Mouse (Mus musculus) intestine, embryonic 14.5 days (tissue): Measurements from ENCODE around the gene Col18a1. TPM values are rescaled to one million over a fixed set of nuclear protein-coding genes. Genes with fewer than 3 reads are reported as not detected.

Source experiments
- ATAC-seq: fragments of 200-750 bp; cut with Nextera tagmentation; replicated peaks from 2 replicates; pipeline ENCODE4 v1.8.0; 2017; ENCODE audit warnings: low read depth, moderate number of reproducible peaks, moderate TSS enrichment, moderate library complexity; ENCODE audit not compliant: low FRiP score, low TSS enrichment
- DNase-seq: peaks from one replicate; pipeline ENCODE4 v3.0.0-alpha.2; 2018; ENCODE audit warnings: low spot score
- H3K27ac ChIP-seq: fragments of 300-500 bp; sonication (generic); 2 replicates; pipeline ENCODE4 v1.5.1; 2014; ENCODE audit warnings: low read depth, mild to moderate bottlenecking, control low read depth
- H3K27me3 ChIP-seq: fragments of 300-500 bp; sonication (generic); replicated peaks from 2 replicates; pipeline ENCODE4 v1.6.1; 2014; ENCODE audit warnings: low read length, control low read depth; ENCODE audit not compliant: control insufficient read depth, insufficient read depth
- H3K36me3 ChIP-seq: fragments of 300-500 bp; sonication (generic); 2 replicates; pipeline ENCODE4 v1.6.1; 2014; ENCODE audit warnings: low read length, control low read depth; ENCODE audit not compliant: control insufficient read depth, insufficient read depth
- H3K4me1 ChIP-seq: fragments of 300-500 bp; sonication (generic); replicated peaks from 2 replicates; pipeline ENCODE4 v1.6.1; 2014; ENCODE audit warnings: low read length, control low read depth, mixed read lengths; ENCODE audit not compliant: control insufficient read depth, insufficient read depth
- H3K4me2 ChIP-seq: fragments of 300-500 bp; sonication (generic); 2 replicates; pipeline ENCODE4 v1.6.1; 2014; ENCODE audit warnings: low read length
- H3K4me3 ChIP-seq: fragments of 300-500 bp; sonication (generic); 2 replicates; pipeline ENCODE4 v1.5.1; 2014; ENCODE audit warnings: low read depth, low read length, control low read depth, mixed read lengths
- H3K9ac ChIP-seq: fragments of 300-500 bp; sonication (generic); 2 replicates; pipeline ENCODE4 v1.6.1; 2014; ENCODE audit warnings: mild to moderate bottlenecking, low read length
- H3K9me3 ChIP-seq: fragments of 300-500 bp; sonication (generic); 2 replicates; pipeline ENCODE4 v1.6.1; 2016; ENCODE audit warnings: low read length, control low read depth; ENCODE audit not compliant: control insufficient read depth
- WGBS: fragments of 180-500 bp; shearing (Covaris S2); extraction: QIAGEN DNeasy Blood & Tissue Kit; methylation state at CpG from one replicate; pipeline ENCODE4 v1.1.7; 2014; 5-methylcytosine and 5-hydroxymethylcytosine counted together
- polyA plus RNA-seq: library from polyadenylated mRNA; unstranded; fragments of >200 nt; fragmentation: Nextera tagmentation; extraction: Ambion mirVana; gene quantifications from 2 replicates; pipeline ENCODE4 v1.2.1, GENCODE M21; 2014

Gene Col18a1
- polyA plus RNA-seq, 1 experiment from 2014 or later = 58.2 TPM

GRCm38 (mm10) chr10:77151551-77152002 is 14.8 kb downstream of the Col18a1 start:
- Histone ChIP-seq H3K27me3 (no peaks in the 10 kb centered on the region), H3K4me1 (peaks cover 32% of the 10 kb centered on the region), H3K36me3 (no peaks in the 10 kb centered on the region), H3K9ac (no peak overlapping the region), H3K27ac (peak overlapping the region; percentile 12; the same call in 1 of the 2 replicates), H3K9me3 (no peaks in the 10 kb centered on the region), H3K4me2 (peak overlapping the region; percentile 9; the same call in 1 of the 2 replicates), H3K4me3 (no peak overlapping the region)
- WGBS = 65% methylated on average over 4 of the region's 4 CpGs
- no peak for DNase-seq
- peak; percentile 10; the same call in 1 of the 2 replicates for ATAC-seq

GRCm38 (mm10) chr10:77150947-77151521 is 15.3 kb downstream of the Col18a1 start:
- peak overlapping the region; percentile 9 for H3K4me2 ChIP-seq
- peak; percentile 68 for DNase-seq

GRCm38 (mm10) chr10:77150016-77150415 is 16.3 kb downstream of the Col18a1 start:
- no peak for DNase-seq
- H3K27me3 ChIP-seq = no peaks in the 10 kb centered on the region
- H3K4me2 ChIP-seq = 0 out of 2 replicates have a peak overlapping the region, but pooled peaks have one; percentile 13
- H3K9ac ChIP-seq = no peak overlapping the region
- H3K9me3 ChIP-seq = no peaks in the 10 kb centered on the region
- no peaks in the 10 kb centered on the region for H3K36me3 ChIP-seq
- H3K4me1 ChIP-seq = peaks cover 29% of the 10 kb centered on the region
- no peak overlapping the region for H3K4me3 ChIP-seq
- WGBS = 37% methylated on average over 8 of the region's 8 CpGs
- H3K27ac ChIP-seq = 0 out of 2 replicates have a peak overlapping the region, but pooled peaks have one; percentile 34
- ATAC-seq = no peak

More at GRCm38 (mm10) chr10:77150947-77151521, 15.3 kb downstream of the Col18a1 start:
- Histone ChIP-seq H3K4me3 (no peak overlapping the region), H3K9ac (no peak overlapping the region), H3K4me1 (peaks cover 29% of the 10 kb centered on the region), H3K27ac (peak overlapping the region; percentile 34; the same call in 1 of the 2 replicates), H3K27me3 (no peaks in the 10 kb centered on the region), H3K9me3 (no peaks in the 10 kb centered on the region), H3K36me3 (no peaks in the 10 kb centered on the region)
- 13% methylated on average over 14 of the region's 14 CpGs for WGBS
- peak; percentile 40; the same call in 1 of the 2 replicates for ATAC-seq

- DNase-seq = no peak
- WGBS = 94% methylated on average over 10 of the region's 10 CpGs
- H3K4me1 ChIP-seq = peaks cover 29% of the 10 kb centered on the region
These were observed 18.8 kb downstream of the Col18a1 start for GRCm38 (mm10) chr10:77147545-77147944.

GRCm38 (mm10) chr10:77146901-77147463 is 19.4 kb downstream of the Col18a1 start:
- WGBS = 80% methylated on average over 4 of the region's 4 CpGs
- Histone ChIP-seq H3K4me3 (no peak overlapping the region), H3K27ac (no peak overlapping the region), H3K9me3 (no peaks in the 10 kb centered on the region), H3K4me2 (no peak overlapping the region), H3K4me1 (peaks cover 24% of the 10 kb centered on the region), H3K9ac (no peak overlapping the region), H3K27me3 (no peaks in the 10 kb centered on the region), H3K36me3 (no peaks in the 10 kb centered on the region)
- ATAC-seq (no peak), DNase-seq (no peak)

More at GRCm38 (mm10) chr10:77147545-77147944, 18.8 kb downstream of the Col18a1 start:
- Histone ChIP-seq H3K9ac (no peak overlapping the region), H3K36me3 (no peaks in the 10 kb centered on the region), H3K27me3 (no peaks in the 10 kb centered on the region), H3K4me2 (no peak overlapping the region), H3K27ac (no peak overlapping the region), H3K9me3 (no peaks in the 10 kb centered on the region), H3K4me3 (no peak overlapping the region)
- ATAC-seq = no peak

GRCm38 (mm10) chr10:77145946-77146345 is 20.4 kb downstream of the Col18a1 start:
- Histone ChIP-seq H3K4me3 (no peak overlapping the region), H3K36me3 (no peaks in the 10 kb centered on the region), H3K4me1 (peaks cover 13% of the 10 kb centered on the region), H3K9ac (no peak overlapping the region), H3K27me3 (no peaks in the 10 kb centered on the region), H3K27ac (no peak overlapping the region), H3K9me3 (no peaks in the 10 kb centered on the region), H3K4me2 (no peak overlapping the region)
- no peak for ATAC-seq
- 42% methylated on average over 1 of the region's 1 CpGs for WGBS
- DNase-seq = no peak

- H3K4me3 ChIP-seq = no peak overlapping the region
- H3K27ac ChIP-seq = no peak overlapping the region
- 94% methylated on average over 2 of the region's 2 CpGs for WGBS
- no peaks in the 10 kb centered on the region for H3K36me3 ChIP-seq
- ATAC-seq (no peak), DNase-seq (no peak)
- peaks cover 4% of the 10 kb centered on the region; the same call in 1 of the 2 replicates for H3K4me1 ChIP-seq
- no peak overlapping the region for H3K4me2 ChIP-seq
- no peaks in the 10 kb centered on the region for H3K27me3 ChIP-seq
- H3K9me3 ChIP-seq = no peaks in the 10 kb centered on the region
- no peak overlapping the region for H3K9ac ChIP-seq
These were observed 22.0 kb downstream of the Col18a1 start for GRCm38 (mm10) chr10:77144372-77144771.

- DNase-seq = no peak
- Histone ChIP-seq H3K27me3 (no peaks in the 10 kb centered on the region), H3K9ac (no peak overlapping the region), H3K9me3 (no peaks in the 10 kb centered on the region), H3K36me3 (no peaks in the 10 kb centered on the region), H3K27ac (no peak overlapping the region), H3K4me3 (no peak overlapping the region), H3K4me1 (peaks cover 4% of the 10 kb centered on the region; the same call in 1 of the 2 replicates), H3K4me2 (no peak overlapping the region)
- no peak for ATAC-seq
- 82% methylated on average over 2 of the region's 2 CpGs for WGBS
These were observed 24.0 kb downstream of the Col18a1 start for GRCm38 (mm10) chr10:77142328-77142727.
